Mouse (Mus musculus) heart, postnatal 0 days (tissue): ENCODE measurements at regions not wholly inside any gene's neighbourhood (a gene's known extent, or its start where the extent isn't known, plus 50 kb on each side); places are given as distances from the start of the nearest gene placed in this dataset.

Experiments
- CTCF ChIP-seq: IDR thresholded peaks from 2 replicates; pipeline ENCODE4 v1.5.1; 2016; ENCODE audit warnings: antibody characterized with exemption, control low read depth, low read depth
- EP300 ChIP-seq: IDR thresholded peaks from 2 replicates; pipeline ENCODE4 v1.6.1; 2016; ENCODE audit warnings: antibody characterized with exemption, low read depth

GRCm38 (mm10) chr3:38135808-38136214 lies 348.8 kb downstream of the Ankrd50 start:
- TF ChIP-seq CTCF (no peak), EP300 (no peak)
